Mouse (Mus musculus) thymus, adult 2 months (tissue): ENCODE results near the gene Nrl.

ENCODE experiments used
- CTCF ChIP-seq: fragments of 200-500 bp; IDR thresholded peaks from 2 replicates; pipeline ENCODE4 v1.5.1; 2012; ENCODE audit warnings: mild to moderate bottlenecking, control low read depth, low read length, moderate library complexity, borderline replicate concordance; ENCODE audit not compliant: control insufficient read depth, poor library complexity, insufficient read depth; ENCODE audit errors: extremely low read depth
- POLR2A ChIP-seq: fragments of 200-500 bp; IDR thresholded peaks from 2 replicates; pipeline ENCODE4 v1.6.1; 2012; ENCODE audit warnings: mild to moderate bottlenecking, low read length, control low read depth, moderate library complexity; ENCODE audit not compliant: control insufficient read depth, poor library complexity, insufficient read depth; ENCODE audit errors: extremely low read depth

- TF ChIP-seq POLR2A (no peak), CTCF (no peak)
These were observed 49.1 kb downstream of the Nrl start for GRCm38 (mm10) chr14:55475654-55476053.
